Mouse (Mus musculus): ENCODE measurements at regions not wholly inside any gene's neighbourhood (a gene's known extent, or its start where the extent isn't known, plus 50 kb on each side); places are given as distances from the start of the nearest gene placed in this dataset.

- no peak for DNase-seq (ENCODE audit: low read depth)
Observed at GRCm38 (mm10) chr11:113028235-113028919, 246.4 kb downstream of the Sox9 start.

- DNase-seq (ENCODE audit: low read depth) = no peak
Observed at GRCm38 (mm10) chr11:113031405-113031804, 249.4 kb downstream of the Sox9 start.

DNA sequence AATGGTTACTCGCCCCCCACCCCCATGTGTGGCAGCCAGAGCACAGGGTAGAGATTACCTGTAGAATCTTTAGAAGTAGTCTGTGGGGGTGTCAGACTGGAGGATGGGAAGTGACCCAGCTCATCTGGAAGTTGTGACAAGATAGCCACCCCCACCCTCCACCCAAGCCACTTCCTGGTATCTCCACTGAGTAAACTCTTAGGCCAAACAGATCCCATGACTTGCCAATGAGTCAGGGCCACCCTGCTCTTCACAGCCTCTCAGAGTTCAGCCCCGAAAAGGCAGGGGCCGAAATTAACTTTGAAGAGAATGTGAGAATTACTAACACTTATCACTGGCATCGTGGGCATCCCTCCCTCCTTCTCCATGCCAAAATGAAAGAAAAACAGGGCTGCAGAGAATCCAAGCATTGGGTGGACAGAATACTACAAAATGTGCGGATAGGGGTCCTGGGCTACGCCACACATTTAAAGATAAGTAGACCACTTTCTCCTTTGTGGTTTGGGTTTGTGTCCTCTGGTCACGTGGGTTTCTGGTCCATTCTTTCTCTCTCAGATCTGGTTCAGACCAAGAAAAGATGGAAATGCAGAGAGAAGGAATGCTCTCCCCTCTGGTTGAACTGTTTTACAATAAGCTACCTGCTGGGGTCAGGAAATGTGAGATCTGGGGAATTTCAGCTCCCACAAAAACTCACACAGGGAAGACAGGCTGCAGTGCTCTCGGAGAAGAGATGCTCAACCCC, 250.6 kb downstream of the Sox9 start:
- DNase-seq (ENCODE audit: low read depth) = no peak

GRCm38 (mm10) chr11:113034911-113035310, 252.9 kb downstream of the Sox9 start:
- no peak for DNase-seq (ENCODE audit: low read depth)

DNA sequence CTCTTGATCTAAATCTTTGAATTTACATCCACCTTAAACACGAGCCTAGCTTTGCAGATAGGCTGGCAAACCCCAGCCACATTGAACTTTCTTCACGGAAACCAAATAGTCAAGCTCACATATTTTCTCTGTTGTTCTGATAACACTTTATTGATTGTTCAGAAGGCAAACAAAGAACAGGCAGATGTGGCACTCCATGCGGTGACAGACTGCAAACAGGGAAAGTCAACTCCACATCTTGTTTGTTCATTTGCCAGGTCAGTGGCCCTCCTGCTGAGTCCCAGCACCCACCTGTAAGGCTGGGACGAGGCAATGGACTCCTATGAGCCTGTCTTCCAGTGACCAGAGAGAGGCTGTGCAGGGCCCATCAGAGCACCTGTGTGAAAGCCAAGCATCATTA, 255.7 kb downstream of the Sox9 start:
- DNase-seq (ENCODE audit: low read depth) = no peak

DNA sequence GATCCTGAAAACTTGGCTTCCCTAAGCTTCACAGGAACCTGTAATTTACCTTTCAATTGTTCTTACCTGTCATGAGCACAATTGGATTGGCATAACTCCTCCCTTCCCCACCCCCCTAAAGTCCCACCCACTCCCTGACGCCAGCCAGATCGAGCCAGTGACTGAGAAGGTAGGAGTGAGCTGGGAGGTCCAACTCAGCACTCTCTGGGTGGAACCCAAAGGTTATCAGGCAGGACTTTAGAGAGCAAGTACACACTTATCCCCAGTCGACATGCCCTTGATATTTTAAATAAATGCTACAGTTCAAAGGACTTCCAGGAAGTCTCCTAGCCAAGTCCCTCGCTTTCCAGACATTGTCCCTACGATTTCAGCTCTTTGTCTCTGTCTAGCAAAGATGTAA, 260.7 kb downstream of the Sox9 start:
- no peak for DNase-seq (ENCODE audit: low read depth)

GRCm38 (mm10) chr11:113046200-113047051, 264.4 kb downstream of the Sox9 start:
- DNase-seq (ENCODE audit: low read depth) = no peak

- no peak for DNase-seq (ENCODE audit: low read depth)
Observed at GRCm38 (mm10) chr11:113048158-113048557, 266.1 kb downstream of the Sox9 start.

DNA sequence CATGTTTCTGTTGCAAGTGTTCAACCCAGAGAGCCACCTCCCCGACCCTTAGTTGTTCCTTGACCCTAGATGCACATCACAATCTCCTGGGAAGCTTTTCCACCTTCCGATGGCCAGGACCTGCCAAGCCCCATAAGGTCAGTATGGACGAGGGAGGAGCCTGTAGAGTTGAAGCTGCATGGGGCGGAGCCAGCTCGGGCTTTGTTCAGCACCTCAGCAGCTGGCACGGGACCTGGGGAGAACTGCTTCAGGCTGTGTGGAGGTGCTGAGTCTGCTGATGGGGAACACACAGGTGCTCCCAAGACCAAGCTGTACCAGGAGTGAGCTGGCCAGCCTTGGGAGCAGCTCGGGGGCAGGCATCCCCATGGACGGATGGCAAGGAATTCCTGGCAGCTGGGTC, 267.6 kb downstream of the Sox9 start:
- DNase-seq (ENCODE audit: low read depth) = no peak

DNA sequence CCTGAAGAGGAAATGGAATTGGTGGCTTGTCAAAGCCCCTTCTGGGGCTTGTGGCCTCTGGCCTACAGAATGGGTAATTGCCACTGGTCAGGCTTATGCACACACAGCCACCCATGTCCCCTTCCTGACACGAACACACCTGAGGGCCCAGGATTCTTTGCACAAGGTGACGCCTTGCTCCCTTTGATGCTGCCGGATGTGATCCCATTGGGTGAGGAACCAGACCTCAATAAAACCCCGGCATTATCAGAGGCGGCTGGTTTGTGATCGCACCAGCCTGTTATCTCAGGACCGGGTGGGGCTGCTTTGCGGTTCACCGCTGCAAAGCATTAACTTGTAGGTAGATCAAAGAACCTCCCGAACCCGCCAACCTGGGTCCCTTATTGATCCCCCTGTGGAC, 270.5 kb downstream of the Sox9 start:
- DNase-seq (ENCODE audit: low read depth) = no peak

DNA sequence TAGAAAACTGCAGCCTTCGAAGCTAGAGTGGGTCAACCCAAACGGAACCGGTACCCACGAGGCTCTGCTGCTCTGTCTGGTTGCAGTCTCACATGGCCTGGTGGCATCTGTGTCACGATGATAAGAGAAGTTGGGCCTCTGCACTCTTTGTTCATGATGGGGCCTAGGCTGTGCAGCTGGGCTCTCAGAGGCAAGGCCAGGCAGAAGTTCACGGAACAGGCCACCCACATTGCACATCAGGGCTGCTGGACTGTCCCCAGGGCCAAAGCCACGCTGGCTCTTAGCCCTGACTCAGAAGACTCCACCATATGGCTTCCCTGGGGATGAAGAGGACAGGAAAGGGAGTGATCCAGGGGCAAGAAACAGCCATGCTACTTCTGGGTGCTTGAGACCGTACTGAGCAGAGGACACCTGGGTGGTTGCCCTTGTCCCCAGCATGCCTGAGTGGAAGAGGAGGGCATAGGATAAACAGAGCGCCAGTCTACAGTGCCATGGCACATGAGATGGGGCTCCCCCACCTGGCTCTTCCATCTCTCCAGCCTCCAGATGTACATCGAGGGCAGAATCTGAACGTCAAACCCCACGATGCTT, 274.1 kb downstream of the Sox9 start:
- DNase-seq (ENCODE audit: low read depth) = no peak

DNA sequence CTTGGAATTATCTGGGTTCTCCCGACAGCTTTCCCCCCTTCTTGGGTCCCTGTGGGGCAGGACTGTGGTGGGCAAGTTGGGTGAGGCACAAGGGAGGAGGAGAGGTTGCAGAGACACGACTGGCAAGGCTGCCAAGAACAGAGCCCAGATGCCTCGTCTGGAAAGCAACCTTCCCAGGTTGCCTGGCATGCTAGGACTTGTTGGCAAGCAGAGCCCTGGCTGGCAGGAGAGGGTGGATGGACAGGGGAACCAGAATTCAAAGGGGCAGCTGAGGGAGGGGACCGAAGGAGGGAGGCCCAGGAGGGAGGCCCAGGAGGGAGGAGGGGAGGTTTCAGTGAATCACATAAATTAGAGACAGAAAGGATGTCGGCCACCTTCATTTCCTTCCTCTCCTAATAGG, 274.8 kb downstream of the Sox9 start:
- DNase-seq (ENCODE audit: low read depth) = no peak

- no peak for DNase-seq (ENCODE audit: low read depth)
Observed at GRCm38 (mm10) chr11:113070365-113070764, 288.3 kb downstream of the Sox9 start.

GRCm38 (mm10) chr11:113071942-113072341, 289.9 kb downstream of the Sox9 start:
- no peak for DNase-seq (ENCODE audit: low read depth)

- no peak for DNase-seq (ENCODE audit: low read depth)
Observed at GRCm38 (mm10) chr11:113074328-113074727, 292.3 kb downstream of the Sox9 start.

DNA sequence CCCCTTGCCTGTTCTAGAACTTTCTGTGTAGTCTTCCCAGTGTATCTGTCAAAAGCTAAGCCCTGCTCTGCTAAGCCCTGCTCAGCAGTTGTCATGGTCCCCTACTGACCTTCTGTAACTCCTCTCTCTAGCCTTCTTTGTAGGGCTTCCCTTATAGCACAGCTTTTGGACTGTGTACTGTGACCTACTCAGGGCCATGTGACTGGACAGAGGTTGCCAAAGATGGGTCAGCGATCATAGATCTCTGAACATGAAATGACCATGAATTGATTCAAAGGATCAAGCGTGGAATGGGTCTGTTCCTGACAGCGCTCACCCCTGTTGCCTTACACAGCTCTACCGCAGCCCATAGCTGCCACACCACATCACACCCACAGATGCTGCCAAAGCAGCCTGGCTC, 294.3 kb downstream of the Sox9 start:
- DNase-seq (ENCODE audit: low read depth) = no peak

- DNase-seq (ENCODE audit: low read depth) = no peak
Observed at GRCm38 (mm10) chr11:113080311-113080710, 298.3 kb downstream of the Sox9 start.

DNA sequence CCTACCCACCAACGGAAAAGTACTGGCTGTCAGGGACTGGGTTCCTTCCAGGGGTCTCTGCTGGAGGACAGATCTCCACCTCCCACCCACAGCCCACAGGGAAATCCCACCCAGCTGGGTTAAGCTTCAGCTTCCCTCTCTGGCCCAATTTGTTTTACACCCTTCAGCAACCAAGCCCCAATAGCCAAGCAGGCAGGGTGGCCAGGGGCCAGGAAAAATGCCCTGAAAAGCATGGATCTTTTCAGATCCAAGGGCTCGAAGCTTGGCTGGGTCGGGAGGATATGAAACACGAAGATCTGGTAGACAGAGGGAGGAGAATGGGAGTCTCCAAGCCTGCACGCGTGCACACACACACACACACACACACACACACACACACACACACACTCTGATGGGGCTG, 302.4 kb downstream of the Sox9 start:
- no peak for DNase-seq (ENCODE audit: low read depth)

DNA sequence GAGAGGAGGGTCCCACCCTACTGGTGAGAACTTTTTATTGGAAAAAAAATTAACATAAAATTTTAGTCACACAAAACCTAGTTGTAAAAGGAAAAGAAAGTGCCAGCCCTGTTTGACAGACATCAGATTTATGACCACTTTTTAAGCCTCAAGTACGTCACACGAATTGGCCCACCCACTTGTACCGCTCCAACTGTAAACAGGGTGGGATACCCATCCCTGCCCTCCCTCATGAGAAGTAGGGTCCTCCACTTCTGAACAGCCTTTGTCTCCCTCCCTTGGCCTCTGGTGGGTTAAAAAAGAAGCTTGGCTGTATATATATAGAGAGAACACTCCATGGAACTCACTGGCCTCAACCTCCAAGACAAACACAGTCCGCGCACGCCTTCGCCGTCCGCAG, 303.5 kb downstream of the Sox9 start:
- no peak for DNase-seq (ENCODE audit: low read depth)

GRCm38 (mm10) chr11:113087084-113087483, 305.1 kb downstream of the Sox9 start:
- DNase-seq (ENCODE audit: low read depth) = no peak

DNA sequence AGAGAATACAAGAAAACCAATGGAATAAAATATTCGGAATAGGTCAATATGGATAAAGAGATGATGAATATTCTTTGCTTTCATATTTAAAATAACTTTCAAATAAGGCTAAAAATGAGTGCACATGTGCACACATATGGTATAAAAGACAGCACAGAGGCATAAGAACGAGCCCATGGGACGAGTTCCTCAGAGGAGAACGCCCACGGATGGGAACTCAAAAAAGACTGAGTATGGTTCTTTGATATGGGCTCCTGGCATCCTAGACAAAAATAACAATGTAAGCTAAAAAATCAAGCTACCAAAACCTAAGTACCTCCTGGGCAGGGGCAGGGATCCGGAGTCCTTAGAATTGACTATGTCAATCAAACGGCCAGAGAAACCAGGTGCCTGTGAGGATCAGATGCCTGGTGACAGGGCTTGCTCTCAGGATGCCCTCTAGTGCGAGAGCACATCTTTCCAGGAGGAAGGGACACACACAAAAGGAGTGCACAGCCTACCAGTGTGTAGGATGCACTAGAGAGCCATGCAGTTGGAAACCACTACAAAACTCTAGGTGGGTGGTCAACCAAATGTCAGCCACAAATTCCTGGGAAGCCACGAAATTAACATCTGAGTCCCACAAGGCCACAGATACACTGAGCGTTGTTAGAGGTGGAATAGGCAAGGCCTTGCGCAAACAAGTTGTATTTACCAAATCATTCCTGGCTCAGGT, 307.8 kb downstream of the Sox9 start:
- no peak for DNase-seq (ENCODE audit: low read depth)
